Mouse (Mus musculus) CH12.LX (cell line): ENCODE measurements around the gene Ubfd1. TPM values are rescaled to one million over a fixed set of nuclear protein-coding genes. Genes with fewer than 3 reads are reported as not detected.

Source experiments
- DNase-seq: peaks from one replicate; pipeline ENCODE4 v3.0.0-alpha.2; 2013; ENCODE audit errors: extremely low read depth
- H3K27ac ChIP-seq: 2 replicates; pipeline ENCODE4 v1.5.1; 2012; ENCODE audit warnings: low read depth, mild to moderate bottlenecking, control low read depth, moderate library complexity; ENCODE audit not compliant: insufficient read depth
- H3K27me3 ChIP-seq: replicated peaks from 2 replicates; pipeline ENCODE3; 2012; ENCODE audit warnings: inconsistent platforms
- H3K36me3 ChIP-seq, 2 experiments: replicated peaks in 1 of 2; 2 replicates each; pipeline versions ENCODE3 to v1.6.1; 2012; ENCODE audit warnings: inconsistent platforms in 1 of 2, low read length in 1 of 2, mild to moderate bottlenecking in 1 of 2, mixed read lengths in 1 of 2, moderate library complexity in 1 of 2; ENCODE audit not compliant: control insufficient read depth in 1 of 2, insufficient read depth in 1 of 2
- H3K4me1 ChIP-seq, 2 experiments: 2 replicates each; pipeline ENCODE4 v1.6.1; 2012; ENCODE audit warnings: inconsistent platforms in 1 of 2, moderate library complexity in 1 of 2; ENCODE audit not compliant: insufficient read depth in 2 of 2, control insufficient read depth in 1 of 2
- H3K4me2 ChIP-seq: 2 replicates; pipeline ENCODE4 v1.6.1; 2012; ENCODE audit warnings: low read depth, mild to moderate bottlenecking, control low read depth; ENCODE audit not compliant: poor library complexity, insufficient read depth, severe bottlenecking
- H3K4me3 ChIP-seq, 3 experiments: fragments of 150-350 bp in 1 of 3; sonication (generic) in 1 of 3; replicated peaks in 1 of 3; 2 replicates each; pipeline versions ENCODE3 to v1.5.1; 2011 to 2012; ENCODE audit warnings: low read depth in 2 of 3, low read length in 2 of 3, mild to moderate bottlenecking in 2 of 3, moderate library complexity in 2 of 3, control low read depth in 1 of 3, improper control_type of control experiment in 1 of 3, inconsistent platforms in 1 of 3, mixed read lengths in 1 of 3; ENCODE audit not compliant: poor library complexity in 1 of 3
- H3K79me2 ChIP-seq: replicated peaks from 2 replicates; pipeline ENCODE4 v1.6.1; 2012; ENCODE audit warnings: mild to moderate bottlenecking, moderate library complexity; ENCODE audit not compliant: control insufficient read depth, poor library complexity, insufficient read depth, severe bottlenecking; ENCODE audit errors: extremely low read depth
- H3K9ac ChIP-seq: 2 replicates; pipeline ENCODE4 v1.6.1; 2012; ENCODE audit warnings: low read depth, mild to moderate bottlenecking, control low read depth, moderate library complexity; ENCODE audit not compliant: insufficient read depth
- H3K9me3 ChIP-seq: replicated peaks from 2 replicates; pipeline ENCODE3; 2012; ENCODE audit warnings: low read length, inconsistent platforms, mixed read lengths
- CHD2 ChIP-seq: IDR thresholded peaks from 2 replicates; pipeline ENCODE4 v1.6.1; 2011; ENCODE audit warnings: low read length, improper control_type of control experiment
- E2F4 ChIP-seq: IDR thresholded peaks from 2 replicates; pipeline ENCODE4 v1.6.1; 2011; ENCODE audit warnings: low read depth, low read length, improper control_type of control experiment; ENCODE audit not compliant: insufficient replicate concordance
- GABPA ChIP-seq: IDR thresholded peaks from 2 replicates; pipeline ENCODE4 v1.6.1; 2012; ENCODE audit warnings: low read depth, low read length, improper control_type of control experiment, inconsistent platforms; ENCODE audit not compliant: insufficient replicate concordance
- MXI1 ChIP-seq: IDR thresholded peaks from 2 replicates; pipeline ENCODE4 v1.6.1; 2011; ENCODE audit warnings: mild to moderate bottlenecking, low read depth, low read length, improper control_type of control experiment
- NRF1 ChIP-seq: IDR thresholded peaks from 2 replicates; pipeline ENCODE4 v1.6.1; 2014; ENCODE audit warnings: low read depth, mild to moderate bottlenecking, inconsistent platforms, low read length, improper control_type of control experiment, moderate library complexity
- POLR2AphosphoS2 ChIP-seq: IDR thresholded peaks from 2 replicates; pipeline ENCODE4 v1.6.1; 2011; ENCODE audit warnings: low read depth, low read length, improper control_type of control experiment
- RCOR1 ChIP-seq: conservative IDR thresholded peaks from 2 replicates; pipeline ENCODE4 v1.6.1; 2012; ENCODE audit warnings: low read depth, mild to moderate bottlenecking, inconsistent platforms, low read length, improper control_type of control experiment
- SMC3 ChIP-seq: IDR thresholded peaks from 2 replicates; pipeline ENCODE4 v1.6.1; 2011; ENCODE audit warnings: low read depth, low read length, improper control_type of control experiment
- dilution Hi-C: fragments of 300-500 bp; cut with MboI; formaldehyde crosslinking; loops from 2 replicates; pipeline ENCODE4 v1.14.3; 2020; ENCODE audit warnings: low sequenced_read_pairs; ENCODE audit not compliant: extremely low pct_unique_long_range_greater_than_20kb, extremely low pct_ligation_motif_present
- in situ Hi-C: fragments of 300-500 bp; cut with MboI; formaldehyde crosslinking; loops from 3 replicates; pipeline ENCODE4 v1.14.3; 2019; ENCODE audit warnings: low sequenced_read_pairs, low pct_ligation_motif_present, low pct_unique_long_range_greater_than_20kb, mixed read lengths
- polyA plus RNA-seq: library from polyadenylated mRNA; unstranded; fragments of >175 nt; gene quantifications from 2 replicates; pipeline ENCODE4 v1.2.1, GENCODE M21; 2012; ENCODE audit warnings: low read depth; ENCODE audit not compliant: insufficient read length
- total RNA-seq, 2 experiments: library from RNA; depleted of rRNA; stranded (reverse); fragments of 300-350 nt in 1 of 2; fragments of >200 nt in 1 of 2; gene quantifications; 2 replicates each; pipeline ENCODE4 v1.2.3; 2012 to 2014

Gene Ubfd1
- total and polyA plus RNA-seq, 3 experiments: 26.9 to 51.8 (median 36.5) TPM

DNA sequence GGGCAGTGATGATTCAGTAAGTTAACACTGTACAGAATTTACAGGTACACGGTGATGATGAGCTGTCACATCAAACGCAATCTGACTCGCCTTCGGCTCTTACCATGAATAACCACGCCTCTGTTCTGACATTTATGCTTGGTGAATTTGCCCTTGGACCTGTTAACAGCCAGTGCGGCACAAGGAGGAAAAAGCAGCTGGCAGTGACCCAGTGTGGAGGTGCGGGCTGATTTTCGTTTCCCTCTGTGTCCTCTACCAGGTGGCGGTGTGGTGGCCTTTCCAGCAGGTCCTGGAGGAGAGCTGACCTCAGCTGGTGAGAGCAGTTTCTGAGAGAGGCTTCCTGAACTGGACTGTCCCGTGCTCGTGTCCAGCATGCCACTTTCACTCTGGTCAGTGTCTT lies 60.0 kb downstream of the Ubfd1 start:
- no peak for DNase-seq
- Histone ChIP-seq H3K9me3 (no peaks in the 10 kb centered on the region), H3K79me2 (peaks cover 6% of the 10 kb centered on the region), H3K4me3 (no peak overlapping the region), H3K9ac (no peak overlapping the region), H3K4me1 (peaks cover 0 to 11% of the 10 kb centered on the region in 2 experiments; a peak in 2 of 4 replicates), H3K36me3 (peaks cover 42 to 83% of the 10 kb centered on the region in 2 experiments), H3K4me2 (no peak overlapping the region), H3K27ac (no peak overlapping the region), H3K27me3 (no peaks in the 10 kb centered on the region)
- in situ Hi-C loops (no loop called here), dilution Hi-C loops (no loop called here)
- TF ChIP-seq MXI1 (no peak), SMC3 (no peak), GABPA (no peak), E2F4 (no peak), RCOR1 (no peak), NRF1 (no peak), CHD2 (no peak), POLR2AphosphoS2 (no peak)

Other genes with a start within 250 kb of the Ubfd1 start
- 0.04 and 0.08 TPM in 2 replicates for gene Scnn1b, start 202.1 kb upstream of the Ubfd1 start, total RNA-seq (2012; rRNA removed)
- gene Scnn1b, start 202.1 kb upstream of the Ubfd1 start, total RNA-seq (2014; rRNA removed): not detected in 2 replicates
- not detected in 2 replicates for gene Scnn1b, start 202.1 kb upstream of the Ubfd1 start, polyA plus RNA-seq
- gene Cog7, start 85.5 kb upstream of the Ubfd1 start, total RNA-seq (2012; rRNA removed): 21.8 and 22.4 TPM in 2 replicates
- 14.1 TPM in 2 replicates for gene Cog7, start 85.5 kb upstream of the Ubfd1 start, total RNA-seq (2014; rRNA removed)
- gene Cog7, start 85.5 kb upstream of the Ubfd1 start, polyA plus RNA-seq: 19.3 and 22.2 TPM in 2 replicates
- 26.8 and 29.6 TPM in 2 replicates for gene Gga2, start 46.0 kb upstream of the Ubfd1 start, total RNA-seq (2012; rRNA removed)
- gene Gga2, start 46.0 kb upstream of the Ubfd1 start, total RNA-seq (2014; rRNA removed): 24.1 and 27.4 TPM in 2 replicates
- 79.0 and 79.2 TPM in 2 replicates for gene Gga2, start 46.0 kb upstream of the Ubfd1 start, polyA plus RNA-seq
- gene Ears2, start 88 bp downstream of the Ubfd1 start, total RNA-seq (2012; rRNA removed): 11.2 and 14.3 TPM in 2 replicates
- gene Ears2, start 88 bp downstream of the Ubfd1 start, total RNA-seq (2014; rRNA removed): 11.8 and 13.2 TPM in 2 replicates
- gene Ears2, start 88 bp downstream of the Ubfd1 start, polyA plus RNA-seq: 10.6 and 11.7 TPM in 2 replicates
- 156 and 162 TPM in 2 replicates for gene Ndufab1, start 34.7 kb downstream of the Ubfd1 start, total RNA-seq (2012; rRNA removed)
- gene Ndufab1, start 34.7 kb downstream of the Ubfd1 start, total RNA-seq (2014; rRNA removed): 248 and 268 TPM in 2 replicates
- gene Ndufab1, start 34.7 kb downstream of the Ubfd1 start, polyA plus RNA-seq: 302 and 366 TPM in 2 replicates
- gene Palb2, start 65.8 kb downstream of the Ubfd1 start, total RNA-seq (2012; rRNA removed): 11.7 and 14.4 TPM in 2 replicates
- 13.6 and 14.0 TPM in 2 replicates for gene Palb2, start 65.8 kb downstream of the Ubfd1 start, total RNA-seq (2014; rRNA removed)
- gene Palb2, start 65.8 kb downstream of the Ubfd1 start, polyA plus RNA-seq: 14.6 and 17.5 TPM in 2 replicates
- gene Dctn5, start 65.9 kb downstream of the Ubfd1 start, total RNA-seq (2012; rRNA removed): 54.3 and 56.5 TPM in 2 replicates
- gene Dctn5, start 65.9 kb downstream of the Ubfd1 start, total RNA-seq (2014; rRNA removed): 62.7 and 64.6 TPM in 2 replicates
- 74.7 and 76.7 TPM in 2 replicates for gene Dctn5, start 65.9 kb downstream of the Ubfd1 start, polyA plus RNA-seq
- gene Plk1, start 92.3 kb downstream of the Ubfd1 start, total RNA-seq (2012; rRNA removed): 44.4 and 53.4 TPM in 2 replicates
- gene Plk1, start 92.3 kb downstream of the Ubfd1 start, total RNA-seq (2014; rRNA removed): 29.3 and 30.4 TPM in 2 replicates
- gene Plk1, start 92.3 kb downstream of the Ubfd1 start, polyA plus RNA-seq: 129 and 144 TPM in 2 replicates
- gene Ern2, start 119.0 kb downstream of the Ubfd1 start, total RNA-seq (2012; rRNA removed): not detected in 2 replicates
- not detected in 2 replicates for gene Ern2, start 119.0 kb downstream of the Ubfd1 start, total RNA-seq (2014; rRNA removed)
- gene Ern2, start 119.0 kb downstream of the Ubfd1 start, polyA plus RNA-seq: not detected in 2 replicates
- gene Chp2, start 152.3 kb downstream of the Ubfd1 start, total RNA-seq (2012; rRNA removed): not detected in 2 replicates
- gene Chp2, start 152.3 kb downstream of the Ubfd1 start, total RNA-seq (2014; rRNA removed): not detected in 2 replicates
- not detected in 2 replicates for gene Chp2, start 152.3 kb downstream of the Ubfd1 start, polyA plus RNA-seq
- gene Prkcb, start 221.6 kb downstream of the Ubfd1 start, total RNA-seq (2012; rRNA removed): 270 and 337 TPM in 2 replicates
- 289 and 323 TPM in 2 replicates for gene Prkcb, start 221.6 kb downstream of the Ubfd1 start, total RNA-seq (2014; rRNA removed)
- gene Prkcb, start 221.6 kb downstream of the Ubfd1 start, polyA plus RNA-seq: 381 and 463 TPM in 2 replicates